Mouse (Mus musculus) kidney, adult 2 months (tissue): Measurements from ENCODE around the gene Ccser1.
"Not testable (repeated sequence)": the region's sequence is repeated elsewhere in the genome, so short reads cannot be mapped to it uniquely, and the experiment has no call there.

Experiments
- CTCF ChIP-seq: fragments of 200-500 bp; conservative IDR thresholded peaks from 2 replicates; pipeline ENCODE4 v1.5.1; 2011; ENCODE audit warnings: low read depth, mild to moderate bottlenecking, control low read depth, low read length, moderate library complexity, mixed read lengths; ENCODE audit not compliant: insufficient read depth, insufficient read length
- POLR2A ChIP-seq: fragments of 200-500 bp; IDR thresholded peaks from one replicate; pipeline ENCODE4 v1.6.1; 2011; ENCODE audit warnings: low read depth, low read length, control low read depth

DNA sequence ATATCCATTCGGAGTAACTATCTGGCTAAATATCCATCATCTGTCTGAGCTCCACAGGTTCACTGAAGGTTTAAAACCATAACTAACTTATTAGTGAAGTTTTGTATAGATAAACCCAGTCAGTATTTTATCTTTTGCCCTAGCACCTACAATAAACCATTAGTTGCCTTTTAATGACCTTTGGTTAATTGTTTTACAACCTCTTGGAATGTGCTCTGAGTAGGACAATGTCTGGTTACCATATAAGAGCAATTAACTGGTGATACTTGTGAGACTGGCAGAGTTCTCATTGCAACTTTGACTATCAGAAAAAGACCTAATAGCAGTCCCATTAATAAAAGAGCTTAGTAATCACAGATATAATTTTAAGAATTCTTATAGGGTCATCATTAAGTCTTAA, 864.9 kb downstream of the Ccser1 start:
- not testable (repeated sequence) for TF ChIP-seq POLR2A, CTCF
